Mouse (Mus musculus) embryonic fibroblast, embryonic 13.5 days (primary cell): ENCODE results near the gene 2810004N23Rik. TPM values are rescaled to one million over a fixed set of nuclear protein-coding genes. Genes with fewer than 3 reads are reported as not detected.

Source experiments
- H3K27ac ChIP-seq: 2 replicates; pipeline ENCODE4 v1.5.1; 2012; ENCODE audit warnings: low read length, control low read depth, inconsistent platforms; ENCODE audit not compliant: insufficient read depth
- H3K4me1 ChIP-seq: 2 replicates; pipeline ENCODE4 v1.6.1; 2011; ENCODE audit warnings: low read length; ENCODE audit not compliant: control insufficient read depth, insufficient read depth
- H3K4me3 ChIP-seq: 2 replicates; pipeline ENCODE4 v1.5.1; 2011; ENCODE audit warnings: mild to moderate bottlenecking, control low read depth, low read length; ENCODE audit not compliant: insufficient read depth
- CTCF ChIP-seq: IDR thresholded peaks from 2 replicates; pipeline ENCODE4 v1.5.1; 2011; ENCODE audit warnings: mild to moderate bottlenecking, control low read depth, low read length, moderate library complexity, borderline replicate concordance; ENCODE audit not compliant: insufficient read depth
- POLR2A ChIP-seq: IDR thresholded peaks from 2 replicates; pipeline ENCODE4 v1.6.1; 2011; ENCODE audit warnings: low read depth, mild to moderate bottlenecking, control low read depth, low read length, moderate library complexity
- polyA plus RNA-seq: library from polyadenylated mRNA; stranded (reverse); fragments of >200 nt; gene quantifications from 2 replicates; pipeline ENCODE4 v1.2.4, GENCODE M21; 2011; ENCODE audit warnings: low read depth; ENCODE audit not compliant: missing spikeins, insufficient read length

2810004N23Rik gene
- polyA plus RNA-seq, 1 experiment, result 32.6 TPM

GRCm38 (mm10) chr8:124841775-124842174 is 21.1 kb downstream of the 2810004N23Rik start:
- TF ChIP-seq CTCF (no peak), POLR2A (no peak)
- H3K27ac ChIP-seq, result no peak overlapping the region
- H3K4me1 ChIP-seq, result no peaks in the 10 kb centered on the region
- H3K4me3 ChIP-seq, result no peak overlapping the region

- H3K4me1 ChIP-seq, result no peaks in the 10 kb centered on the region
- no peak overlapping the region for H3K27ac ChIP-seq
- H3K4me3 ChIP-seq, result no peak overlapping the region
- no peak for TF ChIP-seq CTCF
- no peak for TF ChIP-seq POLR2A
These were observed 22.0 kb downstream of the 2810004N23Rik start for GRCm38 (mm10) chr8:124840900-124841299.

DNA sequence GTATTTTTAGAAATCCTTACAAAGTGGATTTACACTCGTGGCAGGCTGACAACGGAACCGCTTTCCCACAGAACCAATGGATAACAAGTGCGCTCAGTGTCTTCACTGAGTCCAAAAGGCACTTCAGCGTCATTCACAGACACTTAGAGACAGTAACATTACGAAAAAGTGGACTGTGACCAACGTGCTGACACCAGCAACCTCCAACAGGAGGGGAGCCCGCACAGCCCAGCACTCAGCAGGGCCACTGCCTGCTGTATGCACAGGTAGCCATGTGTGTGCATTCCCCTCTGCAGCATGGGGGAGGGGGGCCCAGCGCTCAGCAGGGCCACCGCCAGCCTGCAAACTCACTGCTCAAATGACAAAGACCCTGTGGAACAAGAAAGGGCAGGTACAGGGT is 23.5 kb downstream of the 2810004N23Rik start:
- TF ChIP-seq CTCF, result no peak
- no peak for TF ChIP-seq POLR2A
- H3K27ac ChIP-seq, result no peak overlapping the region
- H3K4me1 ChIP-seq, result no peaks in the 10 kb centered on the region
- H3K4me3 ChIP-seq, result no peak overlapping the region

DNA sequence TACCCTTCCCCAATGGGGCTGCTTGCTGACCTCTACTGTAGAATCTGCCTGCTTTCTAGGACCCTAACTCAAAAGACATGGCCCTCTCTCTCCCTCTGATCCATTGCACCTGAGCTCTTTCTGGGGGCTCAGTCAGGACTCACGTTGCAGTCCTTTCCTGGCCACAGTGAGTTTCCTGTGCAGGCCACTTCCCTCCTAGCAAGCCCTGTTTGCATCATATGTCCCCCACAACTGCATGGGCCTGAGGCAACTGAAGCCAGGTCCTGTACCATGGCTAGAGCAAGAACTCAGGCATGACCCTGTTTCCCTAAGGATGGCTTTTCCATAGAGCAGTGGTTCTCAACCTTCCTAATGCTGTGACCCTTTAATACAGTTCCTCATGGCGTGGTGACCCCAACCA is 25.0 kb downstream of the 2810004N23Rik start:
- Histone ChIP-seq H3K4me3 (no peak overlapping the region), H3K27ac (no peak overlapping the region), H3K4me1 (no peaks in the 10 kb centered on the region; the same call in 1 of the 2 replicates)
- TF ChIP-seq CTCF (no peak), POLR2A (no peak)

DNA sequence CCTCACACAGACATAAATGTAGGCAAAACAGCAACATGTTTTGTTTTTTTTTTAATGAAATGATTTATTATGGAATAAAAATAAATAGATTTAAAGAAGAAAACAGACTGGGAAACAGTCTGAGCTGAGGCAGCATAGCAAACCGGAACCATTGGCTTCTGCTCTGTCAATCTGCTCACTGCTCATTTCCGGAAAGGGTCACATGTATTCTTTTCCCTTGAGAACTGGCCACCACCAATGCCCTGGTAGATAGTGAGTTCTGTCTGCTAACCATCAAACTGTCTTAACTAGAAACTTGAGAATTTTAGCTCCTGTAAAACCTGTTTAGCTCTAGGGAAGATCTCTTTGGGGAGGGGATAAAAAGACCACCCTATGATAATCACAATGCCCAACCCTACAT is 26.0 kb downstream of the 2810004N23Rik start:
- H3K27ac ChIP-seq, result no peak overlapping the region
- TF ChIP-seq POLR2A, result no peak
- TF ChIP-seq CTCF, result no peak
- no peaks in the 10 kb centered on the region; the same call in 1 of the 2 replicates for H3K4me1 ChIP-seq
- H3K4me3 ChIP-seq, result no peak overlapping the region

GRCm38 (mm10) chr8:124836273-124836672 is 26.6 kb downstream of the 2810004N23Rik start:
- Histone ChIP-seq H3K4me3 (no peak overlapping the region), H3K4me1 (no peaks in the 10 kb centered on the region; the same call in 1 of the 2 replicates), H3K27ac (no peak overlapping the region)
- TF ChIP-seq POLR2A (no peak), CTCF (no peak)

GRCm38 (mm10) chr8:124835848-124836247 is 27.1 kb downstream of the 2810004N23Rik start:
- TF ChIP-seq CTCF (no peak), POLR2A (no peak)
- no peak overlapping the region for H3K4me3 ChIP-seq
- H3K27ac ChIP-seq, result no peak overlapping the region
- no peaks in the 10 kb centered on the region; the same call in 1 of the 2 replicates for H3K4me1 ChIP-seq

DNA sequence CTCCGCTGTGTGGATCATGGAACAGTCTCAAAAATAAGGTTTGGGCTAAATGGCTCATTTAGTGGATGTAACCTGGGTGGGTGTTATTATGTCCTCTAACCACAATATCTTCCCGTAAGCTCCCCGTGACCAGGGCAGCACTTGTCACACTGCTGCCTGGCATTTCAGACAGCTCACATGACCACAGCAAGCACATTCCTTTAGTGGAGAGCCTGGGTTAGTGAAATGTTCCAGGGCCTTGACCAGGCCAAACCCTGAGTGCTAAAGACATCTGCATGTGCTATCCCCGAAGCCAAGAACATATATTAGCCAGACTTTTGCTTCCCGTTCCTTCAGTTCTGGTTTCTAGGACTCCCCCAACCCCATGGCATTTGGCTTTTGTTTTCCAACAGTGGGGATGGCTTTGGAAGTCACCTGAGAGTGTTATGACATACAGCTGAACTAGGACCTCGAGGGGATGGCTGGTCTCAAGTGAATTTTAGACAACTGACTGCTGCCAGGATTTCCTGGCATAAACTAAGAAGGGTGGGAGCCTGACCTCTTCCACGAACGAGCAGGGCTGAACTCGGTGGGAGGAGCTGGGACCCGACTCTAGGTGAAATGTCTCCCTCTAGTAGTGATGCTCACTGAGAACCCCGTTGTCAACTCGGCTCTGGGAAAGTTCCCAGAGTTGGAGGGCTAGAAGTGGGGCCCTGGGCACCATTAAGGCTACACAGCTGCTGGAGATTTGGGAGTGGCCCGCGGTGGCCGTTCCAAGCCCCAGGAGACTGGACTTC is 29.3 kb downstream of the 2810004N23Rik start:
- Histone ChIP-seq H3K4me1 (no peaks in the 10 kb centered on the region; the same call in 1 of the 2 replicates), H3K27ac (no peak overlapping the region), H3K4me3 (no peak overlapping the region)
- no peak for TF ChIP-seq CTCF
- no peak for TF ChIP-seq POLR2A

GRCm38 (mm10) chr8:124831941-124832340 is 31.0 kb downstream of the 2810004N23Rik start:
- Histone ChIP-seq H3K4me1 (peaks cover 4% of the 10 kb centered on the region), H3K4me3 (no peak overlapping the region), H3K27ac (no peak overlapping the region)
- no peak for TF ChIP-seq POLR2A
- no peak for TF ChIP-seq CTCF

DNA sequence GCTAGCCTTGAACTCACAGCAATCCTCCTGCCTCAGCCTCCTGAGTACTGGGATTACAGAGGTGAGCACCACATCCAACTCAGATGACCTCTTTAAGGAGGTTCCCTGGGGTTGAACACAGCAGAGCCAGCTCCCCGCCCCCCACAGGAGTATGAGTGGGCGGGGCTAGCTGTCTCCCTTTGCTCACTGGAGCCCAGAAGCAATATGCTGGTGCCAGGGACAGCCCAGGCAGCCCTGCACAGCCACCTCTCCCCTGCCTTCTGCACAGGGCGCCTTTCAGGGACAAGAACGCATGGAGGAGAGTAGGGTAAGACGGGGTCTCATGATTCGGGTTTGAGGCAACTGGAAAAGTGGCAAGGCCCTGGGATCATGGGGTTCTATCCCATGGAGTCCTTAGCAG is 31.4 kb downstream of the 2810004N23Rik start:
- Histone ChIP-seq H3K4me3 (no peak overlapping the region), H3K4me1 (peaks cover 5% of the 10 kb centered on the region), H3K27ac (no peak overlapping the region)
- no peak for TF ChIP-seq CTCF
- no peak for TF ChIP-seq POLR2A
